Mouse (Mus musculus) G1E (cell line): ENCODE data around the gene Chst15.

Source experiments
- CTCF ChIP-seq: IDR thresholded peaks from 2 replicates; pipeline ENCODE4 v1.5.1; 2012; ENCODE audit warnings: low read depth, low read length, inconsistent platforms, mixed read lengths
- GATA1 ChIP-seq: IDR thresholded peaks from 2 replicates; pipeline ENCODE4 v1.6.1; 2012; ENCODE audit warnings: borderline replicate concordance, low read length, inconsistent platforms, mixed read lengths
- POLR2AphosphoS5 ChIP-seq: IDR thresholded peaks from 2 replicates; pipeline ENCODE4 v1.6.1; 2012; ENCODE audit warnings: low read depth, low read length, inconsistent platforms; ENCODE audit not compliant: insufficient replicate concordance
- TAL1 ChIP-seq: conservative IDR thresholded peaks from 2 replicates; pipeline ENCODE4 v1.6.1; 2012; ENCODE audit warnings: low read depth, low read length, inconsistent platforms, mixed read lengths

GRCm38 (mm10) chr7:132315149-132316091 is 1.6 kb downstream of the Chst15 start:
- TF ChIP-seq TAL1 (no peak), CTCF (no peak), GATA1 (no peak), POLR2AphosphoS5 (no peak)
